Mouse (Mus musculus) C2C12 (cell line): Measurements from ENCODE around the gene Ccser1. TPM values are rescaled to one million over a fixed set of nuclear protein-coding genes. Genes with fewer than 3 reads are reported as not detected.
"Not testable (repeated sequence)": the region's sequence is repeated elsewhere in the genome, so short reads cannot be mapped to it uniquely, and the experiment has no call there.

ENCODE experiments used
- H3K27me3 ChIP-seq: one replicate; pipeline ENCODE4 v1.6.1; 2011; ENCODE audit not compliant: control insufficient read depth, insufficient read depth, insufficient read length
- H3K36me3 ChIP-seq: one replicate; pipeline ENCODE4 v1.6.1; 2011; ENCODE audit not compliant: control insufficient read depth, insufficient read depth
- H3K4me3 ChIP-seq: one replicate; pipeline ENCODE4 v1.5.1; 2011; ENCODE audit warnings: mild to moderate bottlenecking, control low read depth; ENCODE audit not compliant: poor library complexity, insufficient read depth, severe bottlenecking
- H3K79me2 ChIP-seq: one replicate; pipeline ENCODE4 v1.6.1; 2011; ENCODE audit not compliant: control insufficient read depth, insufficient read depth
- H3K79me3 ChIP-seq: one replicate; pipeline ENCODE4 v1.6.1; 2011; ENCODE audit warnings: low read depth, control low read depth
- H3ac ChIP-seq: one replicate; pipeline ENCODE3; 2011; ENCODE audit warnings: low read depth; ENCODE audit not compliant: control insufficient read depth, insufficient read length
- CEBPB ChIP-seq: IDR thresholded peaks from one replicate; pipeline ENCODE4 v1.6.1; 2011; ENCODE audit warnings: low read depth, mild to moderate bottlenecking, control low read depth, moderate library complexity
- CTCF ChIP-seq: IDR thresholded peaks from one replicate; pipeline ENCODE4 v1.5.1; 2011; ENCODE audit not compliant: control insufficient read depth, insufficient read depth, insufficient read length
- FOSL1 ChIP-seq: IDR thresholded peaks from one replicate; pipeline ENCODE4 v1.8.0; 2011; ENCODE audit warnings: mild to moderate bottlenecking, low read length; ENCODE audit not compliant: poor library complexity, insufficient read depth, severe bottlenecking
- MAX ChIP-seq: IDR thresholded peaks from one replicate; pipeline ENCODE4 v1.6.1; 2011; ENCODE audit warnings: mild to moderate bottlenecking, control low read depth
- MYOD1 ChIP-seq: IDR thresholded peaks from one replicate; pipeline ENCODE4 v1.6.1; 2011; ENCODE audit warnings: low read depth; ENCODE audit not compliant: control insufficient read depth, insufficient read length
- MYOG ChIP-seq: IDR thresholded peaks from one replicate; pipeline ENCODE4 v1.6.1; 2011; ENCODE audit not compliant: control insufficient read depth, insufficient read length; ENCODE audit errors: extremely low read depth
- USF1 ChIP-seq: IDR thresholded peaks from one replicate; pipeline ENCODE4 v1.6.1; 2011; ENCODE audit warnings: low read depth, mild to moderate bottlenecking, control low read depth, moderate library complexity
- polyA plus RNA-seq: library from polyadenylated mRNA; unstranded; fragments of >200 nt; fragmentation: generic; extraction: Trizol; gene quantifications from one replicate; pipeline ENCODE4 v1.2.1, GENCODE M21; 2012; ENCODE audit warnings: missing spikeins

Gene Ccser1
- polyA plus RNA-seq, 1 experiment = 0.68 TPM

DNA sequence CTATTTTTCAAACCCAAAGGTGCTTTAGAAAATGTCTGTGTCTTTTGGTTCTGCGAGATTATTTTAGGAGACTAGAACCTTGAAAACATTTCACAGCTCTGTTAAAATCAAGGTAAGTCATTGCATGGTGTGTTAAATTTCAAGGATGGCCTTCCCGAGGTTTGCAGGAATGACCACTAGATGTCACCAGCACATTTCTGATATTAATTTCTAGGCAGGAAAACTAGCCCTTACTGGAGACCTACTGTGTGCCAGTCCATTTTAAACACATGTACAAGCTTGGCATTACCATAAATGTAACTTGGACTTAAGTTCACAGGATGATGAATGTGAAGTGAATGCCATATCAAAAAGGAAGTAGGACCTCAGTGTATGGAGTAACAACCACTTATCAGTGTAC lies 798.3 kb downstream of the Ccser1 start:
- Histone ChIP-seq H3K4me3 (no peak overlapping the region), H3K79me3 (no peaks in the 10 kb centered on the region), H3K36me3 (no peaks in the 10 kb centered on the region), H3K27me3 (no peaks in the 10 kb centered on the region), H3K79me2 (no peaks in the 10 kb centered on the region), H3ac (no peak overlapping the region)
- TF ChIP-seq FOSL1 = no peak
- no peak for TF ChIP-seq CEBPB
- no peak for TF ChIP-seq MYOG
- TF ChIP-seq MYOD1 = no peak
- TF ChIP-seq MAX = no peak
- no peak for TF ChIP-seq USF1
- no peak for TF ChIP-seq CTCF

GRCm38 (mm10) chr6:62014374-62014773 lies 834.2 kb downstream of the Ccser1 start:
- H3K79me2 ChIP-seq = no peaks in the 10 kb centered on the region
- no peak overlapping the region for H3K4me3 ChIP-seq
- H3K79me3 ChIP-seq = no peaks in the 10 kb centered on the region
- H3K36me3 ChIP-seq = no peaks in the 10 kb centered on the region
- no peak overlapping the region for H3ac ChIP-seq
- no peaks in the 10 kb centered on the region for H3K27me3 ChIP-seq
- no peak for TF ChIP-seq CEBPB
- TF ChIP-seq FOSL1 = no peak
- no peak for TF ChIP-seq CTCF
- no peak for TF ChIP-seq MYOD1
- no peak for TF ChIP-seq MAX
- TF ChIP-seq MYOG = no peak
- no peak for TF ChIP-seq USF1

- Histone ChIP-seq H3K36me3 (no peaks in the 10 kb centered on the region), H3ac (no peak overlapping the region), H3K27me3 (no peaks in the 10 kb centered on the region), H3K79me2 (no peaks in the 10 kb centered on the region), H3K79me3 (no peaks in the 10 kb centered on the region), H3K4me3 (no peak overlapping the region)
- TF ChIP-seq MYOG (no peak), CTCF (no peak), MAX (no peak), FOSL1 (no peak), USF1 (no peak), CEBPB (no peak), MYOD1 (no peak)
Measured at GRCm38 (mm10) chr6:62044454-62044853, 864.3 kb downstream of the Ccser1 start.

- not testable (repeated sequence) for H3K79me2 ChIP-seq, H3K36me3 ChIP-seq, H3K79me3 ChIP-seq, H3K27me3 ChIP-seq, H3ac ChIP-seq, H3K4me3 ChIP-seq
Measured at GRCm38 (mm10) chr6:62045042-62045441, 864.9 kb downstream of the Ccser1 start.

- Histone ChIP-seq H3K4me3 (no peak overlapping the region), H3K27me3 (no peaks in the 10 kb centered on the region), H3K79me3 (no peaks in the 10 kb centered on the region), H3ac (no peak overlapping the region), H3K79me2 (no peaks in the 10 kb centered on the region), H3K36me3 (no peaks in the 10 kb centered on the region)
- TF ChIP-seq MAX (no peak), USF1 (no peak), FOSL1 (no peak), MYOG (no peak), CEBPB (no peak), MYOD1 (no peak), CTCF (no peak)
Measured at GRCm38 (mm10) chr6:62055276-62055675, 875.2 kb downstream of the Ccser1 start.

DNA sequence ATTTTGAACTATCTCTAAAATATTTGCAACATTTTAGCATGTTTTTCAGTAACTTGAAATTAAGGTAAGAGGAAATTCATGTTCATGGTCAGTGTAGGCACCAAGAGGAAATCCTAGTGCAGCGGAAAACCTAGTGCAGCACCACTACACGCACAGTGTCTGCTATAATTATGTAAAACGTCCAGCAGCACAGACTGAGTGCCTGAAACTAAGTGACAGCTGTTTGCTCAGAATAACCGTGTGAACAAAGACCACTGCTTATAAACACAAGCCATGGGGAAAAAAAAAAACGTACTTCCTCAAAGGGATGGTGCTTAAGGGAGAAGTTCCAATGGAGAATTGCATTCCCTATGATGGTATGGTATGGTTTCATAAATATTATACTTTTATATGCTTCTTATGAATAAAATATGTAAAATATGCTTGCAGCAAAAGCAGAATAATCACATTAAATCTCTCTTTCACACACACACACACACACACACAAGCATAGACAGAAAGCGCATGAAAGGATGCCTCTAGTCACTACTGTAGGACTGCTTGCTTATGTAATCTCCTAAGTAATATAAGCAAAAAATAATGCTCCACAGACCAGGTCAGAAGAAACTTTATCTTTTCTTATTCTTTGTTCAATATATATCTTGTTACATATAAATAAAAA lies 886.4 kb downstream of the Ccser1 start:
- no peaks in the 10 kb centered on the region for H3K27me3 ChIP-seq
- no peak overlapping the region for H3K4me3 ChIP-seq
- no peaks in the 10 kb centered on the region for H3K36me3 ChIP-seq
- TF ChIP-seq CEBPB (no peak), USF1 (no peak), MYOG (no peak), MYOD1 (no peak), MAX (no peak), FOSL1 (no peak), CTCF (no peak)
- H3K79me2 ChIP-seq = no peaks in the 10 kb centered on the region
- no peak overlapping the region for H3ac ChIP-seq
- H3K79me3 ChIP-seq = no peaks in the 10 kb centered on the region
